Mouse (Mus musculus) neural tube, embryonic 14.5 days (tissue): Measurements from ENCODE around the gene Cd24a. TPM values are rescaled to one million over a fixed set of nuclear protein-coding genes. Genes with fewer than 3 reads are reported as not detected.
A peak's percentile ranks its signal among the peaks of the same experiment; 100 is the strongest.

ENCODE experiments used
- ATAC-seq: fragments of 200-750 bp; cut with Nextera tagmentation; 2 replicates; pipeline ENCODE4 v1.8.0; 2017; ENCODE audit warnings: low read depth, mild to moderate bottlenecking, moderate TSS enrichment, moderate library complexity
- H3K27ac ChIP-seq: fragments of 300-500 bp; sonication (generic); 2 replicates; pipeline ENCODE4 v1.5.1; 2014; ENCODE audit warnings: low read depth, mild to moderate bottlenecking, control low read depth, low read length, moderate library complexity, mixed read lengths
- H3K27me3 ChIP-seq: fragments of 300-500 bp; sonication (generic); 2 replicates; pipeline ENCODE4 v1.6.1; 2014; ENCODE audit warnings: low read length; ENCODE audit not compliant: control insufficient read depth, insufficient read depth
- H3K36me3 ChIP-seq: fragments of 300-500 bp; sonication (generic); 2 replicates; pipeline ENCODE4 v1.6.1; 2014; ENCODE audit warnings: low read length, mixed read lengths; ENCODE audit not compliant: control insufficient read depth, insufficient read depth
- H3K4me1 ChIP-seq: fragments of 300-500 bp; sonication (generic); 2 replicates; pipeline ENCODE4 v1.6.1; 2014; ENCODE audit warnings: low read length; ENCODE audit not compliant: control insufficient read depth, insufficient read depth
- H3K4me2 ChIP-seq: fragments of 300-500 bp; sonication (generic); 2 replicates; pipeline ENCODE4 v1.6.1; 2014; ENCODE audit warnings: mild to moderate bottlenecking, low read depth, low read length, control low read depth
- H3K4me3 ChIP-seq: fragments of 300-500 bp; sonication (generic); 2 replicates; pipeline ENCODE4 v1.5.1; 2014; ENCODE audit warnings: low read depth, low read length, control low read depth, mixed read lengths
- H3K9ac ChIP-seq: fragments of 300-500 bp; sonication (generic); replicated peaks from 2 replicates; pipeline ENCODE4 v1.6.1; 2014; ENCODE audit warnings: low read depth, mild to moderate bottlenecking, control low read depth, low read length, mixed read lengths
- H3K9me3 ChIP-seq: fragments of 300-500 bp; sonication (generic); 2 replicates; pipeline ENCODE4 v1.6.1; 2016; ENCODE audit warnings: low read length; ENCODE audit not compliant: control insufficient read depth
- WGBS: fragments of 180-500 bp; shearing (Covaris S2); extraction: QIAGEN DNeasy Blood & Tissue Kit; methylation state at CpG from one replicate; pipeline ENCODE4 v1.1.7; 2014; 5-methylcytosine and 5-hydroxymethylcytosine counted together
- polyA plus RNA-seq: library from polyadenylated mRNA; unstranded; fragments of >200 nt; fragmentation: Nextera tagmentation; extraction: Ambion mirVana; gene quantifications from 2 replicates; pipeline ENCODE4 v1.2.1, GENCODE M21; 2014

Gene Cd24a
- polyA plus RNA-seq, 1 experiment from 2014 or later = 1,170 TPM

DNA sequence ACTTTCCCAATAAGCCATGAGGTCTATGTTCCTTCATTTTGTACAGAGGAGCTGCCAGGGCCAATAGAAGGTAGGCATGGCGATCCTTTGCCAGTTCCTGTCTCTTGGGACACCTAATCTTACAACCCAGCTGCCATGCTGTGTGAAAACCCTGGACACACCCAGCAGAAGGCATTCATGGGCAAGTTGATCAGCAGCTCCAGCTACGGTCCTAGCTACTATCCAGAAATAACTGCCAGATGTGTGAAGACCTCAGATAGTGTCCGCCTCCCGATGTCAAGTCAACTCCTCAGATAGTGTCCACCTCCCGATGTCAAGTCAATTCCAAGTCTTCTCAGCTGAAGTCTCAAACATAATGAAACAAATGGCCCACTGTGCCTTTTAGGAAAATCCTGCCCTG, 31.4 kb downstream of the Cd24a start:
- Histone ChIP-seq H3K9ac (no peak overlapping the region), H3K36me3 (no peaks in the 10 kb centered on the region), H3K4me3 (no peak overlapping the region), H3K4me1 (no peaks in the 10 kb centered on the region), H3K9me3 (no peaks in the 10 kb centered on the region), H3K4me2 (no peak overlapping the region), H3K27me3 (no peaks in the 10 kb centered on the region), H3K27ac (no peak overlapping the region)
- no peak for ATAC-seq
- WGBS = 86% methylated on average over 5 of the region's 5 CpGs

DNA sequence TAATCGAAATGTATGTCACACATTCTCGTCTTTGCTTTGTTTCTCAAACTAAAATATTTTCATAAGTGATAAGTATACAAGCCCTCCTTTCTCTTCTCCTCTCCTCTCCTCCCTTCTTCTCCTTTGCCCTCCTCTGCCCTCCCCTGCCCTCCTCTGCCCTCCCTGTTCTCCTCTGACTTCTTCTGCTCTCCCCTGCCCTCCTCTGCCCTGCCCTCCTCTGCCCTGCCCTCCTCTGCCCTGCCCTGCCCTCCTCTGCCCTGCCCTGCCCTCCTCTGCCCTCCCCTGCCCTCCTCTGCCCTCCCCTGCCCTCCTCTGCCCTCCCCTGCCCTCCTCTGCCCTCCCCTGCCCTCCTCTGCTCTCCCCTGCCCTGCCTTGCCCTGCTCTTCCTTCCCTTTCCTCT, 31.9 kb downstream of the Cd24a start:
- no peak for ATAC-seq
- WGBS = 85% methylated on average over 2 of the region's 2 CpGs
- no peaks in the 10 kb centered on the region for H3K4me1 ChIP-seq

DNA sequence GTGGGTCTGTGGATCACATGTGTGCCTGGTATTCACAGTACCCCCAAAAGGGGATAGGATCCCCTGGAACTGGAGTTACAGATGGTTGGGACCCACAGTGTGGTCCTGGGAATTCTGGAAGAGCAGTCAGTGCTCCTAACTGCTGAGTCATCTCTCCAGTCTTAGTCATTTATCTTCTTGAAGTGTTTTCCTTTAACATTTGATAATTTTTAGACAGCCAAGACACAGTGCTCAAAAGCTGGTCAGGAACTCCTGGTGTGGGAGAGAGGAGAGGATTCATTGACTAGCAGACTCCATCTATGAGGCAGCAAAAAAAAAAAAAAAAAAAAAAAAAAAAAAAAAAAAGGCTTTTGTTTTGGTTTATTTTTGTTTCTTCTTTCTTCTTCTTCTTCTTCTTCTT, 33.0 kb downstream of the Cd24a start:
- no peak overlapping the region for H3K4me2 ChIP-seq
- no peak overlapping the region for H3K9ac ChIP-seq
- no peaks in the 10 kb centered on the region for H3K4me1 ChIP-seq
- no peaks in the 10 kb centered on the region for H3K9me3 ChIP-seq
- no peaks in the 10 kb centered on the region for H3K36me3 ChIP-seq
- H3K27ac ChIP-seq = no peak overlapping the region
- no peak overlapping the region for H3K4me3 ChIP-seq
- ATAC-seq = no peak
- H3K27me3 ChIP-seq = no peaks in the 10 kb centered on the region

More for the DNA sequence above, 31.9 kb downstream of the Cd24a start:
- H3K9me3 ChIP-seq = no peaks in the 10 kb centered on the region
- no peak overlapping the region for H3K27ac ChIP-seq
- no peak overlapping the region for H3K4me3 ChIP-seq
- H3K4me2 ChIP-seq = no peak overlapping the region
- no peaks in the 10 kb centered on the region for H3K36me3 ChIP-seq
- no peak overlapping the region for H3K9ac ChIP-seq
- H3K27me3 ChIP-seq = no peaks in the 10 kb centered on the region

DNA sequence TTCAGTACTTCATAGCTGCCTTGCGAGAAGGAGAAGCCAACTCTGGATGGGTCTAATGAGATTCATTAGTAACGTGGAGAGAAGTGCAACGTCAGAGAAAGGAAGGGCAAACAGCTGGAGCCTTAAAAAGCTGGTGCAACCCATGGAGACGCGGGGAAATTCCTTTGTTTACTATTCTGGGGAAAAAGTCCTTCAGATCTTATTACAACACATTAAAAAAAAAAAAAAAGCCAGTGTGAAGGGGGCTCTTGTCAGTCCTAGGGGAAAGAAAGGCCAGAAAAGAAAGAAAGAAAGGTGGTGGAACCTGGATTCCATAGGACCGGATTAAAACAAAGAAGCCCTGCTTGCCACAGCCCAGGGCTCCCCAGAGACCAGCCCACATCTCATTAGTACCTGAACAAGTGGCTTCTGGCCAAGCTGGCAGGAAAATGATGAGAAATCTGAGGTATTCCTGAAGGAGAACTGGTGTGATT, 41.0 kb downstream of the Cd24a start:
- WGBS = 1% methylated on average over 6 of the region's 6 CpGs
- no peak overlapping the region for H3K9ac ChIP-seq

DNA sequence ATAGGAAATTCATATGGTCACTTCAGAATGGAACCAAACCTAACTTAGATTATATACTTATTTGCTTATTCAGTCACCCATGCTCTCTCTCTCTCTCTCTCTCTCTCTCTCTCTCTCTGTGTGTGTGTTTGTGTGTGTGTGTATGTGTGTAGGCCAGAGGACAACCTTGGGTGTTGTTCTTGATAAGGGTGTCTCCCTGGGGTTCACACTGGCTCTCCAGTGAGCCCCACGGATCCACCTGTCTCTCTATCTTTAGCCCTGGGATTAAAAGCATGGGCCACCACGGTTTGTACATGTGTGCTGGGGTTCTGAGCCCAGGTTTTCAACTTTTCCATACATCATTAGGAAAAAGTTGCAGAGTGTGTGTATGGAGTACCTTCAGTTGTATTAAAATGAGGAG, 41.9 kb downstream of the Cd24a start:
- Histone ChIP-seq H3K4me2 (no peak overlapping the region), H3K9ac (no peak overlapping the region), H3K4me3 (no peak overlapping the region), H3K36me3 (no peaks in the 10 kb centered on the region), H3K27me3 (no peaks in the 10 kb centered on the region), H3K9me3 (no peaks in the 10 kb centered on the region), H3K27ac (no peak overlapping the region; the same call in 1 of the 2 replicates), H3K4me1 (peaks cover 20% of the 10 kb centered on the region; the same call in 1 of the 2 replicates)
- ATAC-seq = no peak
- WGBS = 88% methylated on average over 2 of the region's 2 CpGs

More for the DNA sequence above, 41.0 kb downstream of the Cd24a start:
- Histone ChIP-seq H3K4me1 (peaks cover 14% of the 10 kb centered on the region; the same call in 1 of the 2 replicates), H3K9me3 (no peaks in the 10 kb centered on the region), H3K27me3 (no peaks in the 10 kb centered on the region), H3K4me3 (no peak overlapping the region), H3K27ac (peak overlapping the region; percentile 88), H3K36me3 (no peaks in the 10 kb centered on the region), H3K4me2 (peak overlapping the region; percentile 19; the same call in 1 of the 2 replicates)
- ATAC-seq = peak; percentile 69

DNA sequence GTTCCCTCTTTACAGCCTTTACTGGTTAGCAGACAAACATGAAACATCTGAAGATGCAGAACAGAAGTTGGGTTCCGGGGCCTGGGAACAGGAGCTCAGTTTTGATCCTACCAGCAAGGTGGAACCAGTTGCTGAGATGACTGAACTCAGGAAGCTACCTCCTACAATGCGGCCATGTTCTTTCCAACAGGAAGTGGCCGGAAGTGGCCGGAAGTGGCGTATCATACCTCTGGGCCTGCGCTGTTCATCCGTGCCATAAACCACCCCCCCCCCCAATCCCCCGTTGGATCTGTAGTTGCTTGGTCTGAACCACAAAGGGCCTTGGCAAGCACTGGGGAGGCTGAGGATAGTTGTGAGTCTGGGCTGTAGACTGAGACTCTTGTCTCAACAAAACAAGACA, 45.4 kb downstream of the Cd24a start:
- H3K9ac ChIP-seq = no peak overlapping the region
- no peak for ATAC-seq
- H3K27ac ChIP-seq = no peak overlapping the region
- no peaks in the 10 kb centered on the region for H3K9me3 ChIP-seq
- no peaks in the 10 kb centered on the region for H3K36me3 ChIP-seq
- peaks cover 23% of the 10 kb centered on the region; the same call in 1 of the 2 replicates for H3K4me1 ChIP-seq
- H3K4me2 ChIP-seq = no peak overlapping the region
- H3K4me3 ChIP-seq = no peak overlapping the region
- WGBS = 95% methylated on average over 8 of the region's 8 CpGs
- H3K27me3 ChIP-seq = no peaks in the 10 kb centered on the region

DNA sequence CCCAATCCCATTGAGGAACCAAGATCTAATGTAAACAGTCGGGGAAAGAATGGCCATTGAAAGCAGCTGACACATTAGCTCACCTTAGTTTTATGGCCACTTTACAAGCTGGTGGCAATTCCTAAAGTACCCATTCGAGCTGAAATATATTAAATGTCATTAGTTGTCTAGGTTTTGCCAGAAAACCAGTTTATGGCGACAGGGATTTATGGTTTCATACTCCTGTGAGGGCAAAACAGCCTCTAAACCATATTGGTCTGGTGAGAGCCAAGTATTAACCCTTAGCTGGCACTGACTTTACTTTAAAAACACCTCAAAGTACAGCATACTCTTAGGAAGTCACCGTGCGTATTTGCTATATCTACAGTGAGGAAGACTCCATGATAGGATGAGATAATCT, 46.3 kb downstream of the Cd24a start:
- 50% methylated on average over 5 of the region's 5 CpGs for WGBS
- peak; percentile 22; the same call in 1 of the 2 replicates for ATAC-seq

DNA sequence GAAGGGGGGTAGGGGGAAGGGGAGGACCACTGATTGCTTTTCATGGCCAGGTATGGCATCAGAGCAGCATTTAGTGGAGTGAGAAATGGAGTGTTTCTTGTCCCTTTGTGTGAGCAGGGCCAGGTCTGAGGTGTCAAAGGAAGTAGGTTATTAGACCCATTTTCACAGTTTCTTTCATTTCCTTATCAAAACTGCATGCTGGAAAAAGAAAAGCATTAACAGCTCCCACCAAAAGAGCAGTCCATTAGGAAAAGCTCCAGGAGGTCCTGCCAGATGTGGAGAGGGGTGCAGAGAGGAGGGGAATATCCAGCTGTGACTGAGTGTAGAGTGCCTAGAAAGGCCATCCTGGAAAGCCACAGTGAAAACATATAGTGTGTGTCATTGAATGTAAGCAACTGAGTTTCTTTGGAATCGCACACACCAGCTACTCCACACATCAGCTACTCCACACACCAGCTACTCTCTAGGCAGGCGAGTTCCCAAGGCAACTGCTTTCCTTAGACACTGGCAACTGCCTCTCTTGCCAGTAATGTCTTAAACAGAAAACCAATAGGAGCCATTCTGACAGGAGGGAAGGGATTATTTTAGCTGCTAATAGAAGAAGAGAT, 46.8 kb downstream of the Cd24a start:
- Histone ChIP-seq H3K9me3 (no peaks in the 10 kb centered on the region), H3K36me3 (no peaks in the 10 kb centered on the region), H3K27me3 (no peaks in the 10 kb centered on the region), H3K4me3 (no peak overlapping the region), H3K4me1 (peaks cover 12% of the 10 kb centered on the region; the same call in 1 of the 2 replicates), H3K27ac (peak overlapping the region; percentile 57; the same call in 1 of the 2 replicates), H3K9ac (no peak overlapping the region), H3K4me2 (no peak overlapping the region)
- WGBS = 62% methylated on average over 2 of the region's 2 CpGs
- ATAC-seq = peak; percentile 2; the same call in 1 of the 2 replicates

More for the DNA sequence above, 46.3 kb downstream of the Cd24a start:
- Histone ChIP-seq H3K9ac (no peak overlapping the region), H3K4me3 (no peak overlapping the region), H3K27me3 (no peaks in the 10 kb centered on the region), H3K4me1 (peaks cover 16% of the 10 kb centered on the region; the same call in 1 of the 2 replicates), H3K4me2 (no peak overlapping the region), H3K36me3 (no peaks in the 10 kb centered on the region), H3K9me3 (no peaks in the 10 kb centered on the region), H3K27ac (peak overlapping the region; percentile 57; the same call in 1 of the 2 replicates)

DNA sequence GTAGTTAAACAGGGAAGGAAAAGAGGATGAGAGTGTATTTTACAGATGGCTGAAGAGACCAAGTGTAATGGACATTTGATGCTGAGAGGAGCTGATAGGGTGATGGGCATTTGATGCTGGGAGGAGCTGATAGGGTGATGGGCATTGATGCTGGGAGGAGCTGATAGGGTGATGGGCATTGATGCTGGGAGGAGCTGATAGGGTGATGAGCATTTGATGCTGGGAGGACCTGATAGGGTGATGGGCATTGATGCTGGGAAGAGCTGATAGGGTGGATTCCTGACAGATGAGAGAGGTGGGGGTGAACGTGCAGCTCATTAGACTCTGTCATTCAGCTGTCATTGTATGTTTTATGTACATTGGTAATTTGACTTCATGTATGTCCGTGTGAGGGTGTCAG, 47.5 kb downstream of the Cd24a start:
- Histone ChIP-seq H3K4me1 (peaks cover 10% of the 10 kb centered on the region; the same call in 1 of the 2 replicates), H3K4me3 (no peak overlapping the region), H3K9ac (no peak overlapping the region), H3K36me3 (no peaks in the 10 kb centered on the region), H3K27ac (peak overlapping the region; percentile 57; the same call in 1 of the 2 replicates), H3K4me2 (no peak overlapping the region), H3K27me3 (no peaks in the 10 kb centered on the region), H3K9me3 (no peaks in the 10 kb centered on the region)
- 46% methylated on average over 2 of the region's 2 CpGs for WGBS
- peak; percentile 38 for ATAC-seq
